Mouse (Mus musculus): ENCODE results near the gene Lysmd1. TPM values are rescaled to one million over a fixed set of nuclear protein-coding genes. Genes with fewer than 3 reads are reported as not detected.
A peak's percentile ranks its signal among the peaks of the same experiment; 100 is the strongest.

The Lysmd1 gene
- total RNA-seq, 2 experiments from 2014 or later: 13.5 to 16.1 TPM

DNA sequence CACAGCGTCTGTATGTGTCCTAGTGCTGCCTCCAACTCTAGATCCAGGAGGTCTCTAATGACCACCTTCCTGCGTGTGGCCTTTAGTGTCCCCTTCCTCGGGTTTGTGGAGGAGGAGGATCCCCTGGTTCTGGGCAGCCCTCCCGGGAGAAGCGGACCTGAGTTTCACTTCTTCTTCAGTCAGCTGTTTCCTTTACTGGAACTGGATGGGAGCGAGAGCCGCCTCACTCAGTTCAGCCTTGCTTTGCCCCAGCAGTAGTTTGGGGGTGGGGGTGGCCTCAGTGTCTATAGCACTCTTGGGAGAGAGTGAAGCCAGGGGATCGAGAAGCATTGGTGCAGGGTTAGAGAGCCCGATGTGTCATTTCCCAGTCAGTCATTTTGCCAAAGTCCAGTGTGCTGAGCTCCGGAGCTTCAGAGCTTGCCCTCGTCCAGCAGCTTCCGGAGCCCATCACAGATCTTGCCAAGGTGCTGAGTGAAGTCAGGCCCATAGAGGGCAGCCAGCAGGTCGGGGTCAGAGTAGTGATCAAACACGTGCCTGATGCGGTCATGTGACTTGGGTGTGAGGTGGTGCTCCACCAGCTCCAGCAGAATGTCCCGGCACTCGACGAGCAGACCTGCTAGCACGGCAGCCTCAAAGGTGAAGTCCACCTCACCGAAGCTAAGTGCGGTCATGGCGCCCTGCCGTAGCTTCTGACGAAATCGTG, 5.8 kb downstream of the Lysmd1 start:
- intact Hi-C loops (cut with DNase I): loop anchor here (2.0 to 5.0 kb wide), 2 partner anchors 77 to 143 kb away; partner anchors contain the start of genes Gabpb2, Mindy1 and Prune1
- Histone ChIP-seq H3K27ac (no peak overlapping the region), H3K4me3 (no peak overlapping the region)
- TF ChIP-seq CTCF (IDR thresholded peaks at IDR 0.05): no peak; the same call in 1 of the 2 replicates
- no peak for DNase-seq (ENCODE audit: extremely low spot score in 1 of 2, low spot score in 2 of 2)

GRCm38 (mm10) chr3:95140289-95140595, 6.4 kb downstream of the Lysmd1 start:
- intact Hi-C loops (cut with DNase I): loop anchor here (2.0 to 5.0 kb wide), 2 partner anchors 77 to 142 kb away; partner anchors contain the start of genes Gabpb2, Mindy1 and Prune1
- Histone ChIP-seq H3K4me3 (no peak overlapping the region), H3K27ac (no peak overlapping the region)
- DNase-seq (ENCODE audit: extremely low spot score in 1 of 2, low spot score in 2 of 2): no peak
- TF ChIP-seq CTCF (IDR thresholded peaks at IDR 0.05): no peak

GRCm38 (mm10) chr3:95140795-95141194, 6.9 kb downstream of the Lysmd1 start:
- H3K4me3 ChIP-seq: no peak overlapping the region
- H3K27ac ChIP-seq: no peak overlapping the region
- intact Hi-C loops (cut with DNase I): loop anchor here (2.0 to 5.0 kb wide), 2 partner anchors 76 to 142 kb away; partner anchors contain the start of genes Gabpb2, Mindy1 and Prune1
- TF ChIP-seq CTCF (IDR thresholded peaks at IDR 0.05): no peak
- no peak for DNase-seq (ENCODE audit: extremely low spot score in 1 of 2, low spot score in 2 of 2)

- intact Hi-C loops (cut with DNase I): loop anchor here (2.0 to 5.0 kb wide), 2 partner anchors 75 to 141 kb away; partner anchors contain the start of genes Gabpb2, Mindy1 and Prune1
- no peak overlapping the region for H3K4me3 ChIP-seq
- DNase-seq (ENCODE audit: extremely low spot score in 1 of 2, low spot score in 2 of 2): no peak
- TF ChIP-seq CTCF (IDR thresholded peaks at IDR 0.05): no peak
- H3K27ac ChIP-seq: no peak overlapping the region
These were observed 7.6 kb downstream of the Lysmd1 start for GRCm38 (mm10) chr3:95141474-95141873.

DNA sequence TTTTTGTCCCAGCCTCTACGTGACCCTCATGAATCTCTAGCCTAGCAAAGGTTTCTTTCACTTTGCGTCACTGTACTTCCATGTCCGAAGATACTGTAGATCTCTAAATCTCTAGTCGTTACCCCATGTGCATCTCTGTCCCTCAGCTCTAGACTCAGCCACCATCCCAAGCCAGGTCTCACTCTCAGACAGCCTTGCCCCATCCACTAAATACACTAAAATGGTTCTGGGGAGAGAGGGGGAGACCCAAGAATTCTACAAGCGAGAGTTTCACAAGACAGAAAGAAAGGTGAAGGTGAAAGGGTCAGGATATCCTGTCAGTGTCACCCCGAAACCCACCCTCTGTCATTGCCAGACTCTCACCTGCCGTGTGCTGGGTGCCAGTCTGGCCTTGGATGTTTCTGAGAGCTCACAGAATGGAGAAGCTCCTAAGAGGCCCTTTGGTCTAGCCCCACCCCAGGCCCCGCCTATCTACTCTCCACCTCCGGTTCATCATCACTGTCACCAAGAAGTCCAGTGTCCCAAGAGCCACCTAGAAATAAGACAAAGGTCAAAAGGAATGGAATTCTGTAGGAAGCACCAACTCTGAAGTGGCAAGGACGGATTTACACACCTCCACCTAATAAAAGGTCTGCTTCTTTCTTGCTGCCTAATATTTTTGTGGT, 8.2 kb downstream of the Lysmd1 start, which contains the start of gene Tnfaip8l2:
Tnfaip8l2 (minus strand) TSS at position 409 of the 665 bp plus-strand sequence.
- no peak for TF ChIP-seq CTCF (IDR thresholded peaks at IDR 0.05)
- intact Hi-C loops (cut with DNase I): loop anchor here (1.0 to 5.0 kb wide), 4 partner anchors 32 to 140 kb away; partner anchors contain the start of genes Gabpb2, Mindy1 and Prune1
- Histone ChIP-seq H3K27ac (no peak within 1 kb of the TSS), H3K4me3 (no peak within 1 kb of the TSS)
- DNase-seq (ENCODE audit: extremely low spot score in 1 of 2, low spot score in 2 of 2): no peak

DNA sequence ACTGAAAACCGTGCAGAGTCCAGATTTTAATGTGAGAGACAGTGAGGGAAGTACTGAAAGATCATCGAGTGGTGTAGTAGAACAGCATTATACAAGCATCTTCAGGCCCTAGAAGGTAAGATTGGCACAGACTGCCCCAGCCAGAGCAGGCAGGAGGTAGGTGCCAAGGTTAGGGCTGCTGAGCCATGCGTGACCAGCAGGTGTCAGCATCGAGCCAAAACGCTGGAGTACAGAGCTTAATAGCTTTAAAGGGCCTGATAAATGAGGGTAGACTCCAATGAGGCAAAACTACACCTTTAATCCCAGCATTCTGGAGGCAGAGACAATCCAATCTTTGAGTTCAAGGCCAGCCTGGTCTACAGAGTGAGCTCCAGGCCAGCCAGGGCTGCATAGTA, 8.7 kb downstream of the Lysmd1 start:
- intact Hi-C loops (cut with DNase I): loop anchor here (1.0 to 5.0 kb wide), 3 partner anchors 32 to 140 kb away; partner anchors contain the start of genes Mindy1 and Prune1
- TF ChIP-seq CTCF (IDR thresholded peaks at IDR 0.05): peak; percentile 97
- DNase-seq (ENCODE audit: extremely low spot score in 1 of 2, low spot score in 2 of 2): peak; percentile 79 to 88
- H3K27ac ChIP-seq: no peak overlapping the region
- H3K4me3 ChIP-seq: no peak overlapping the region

DNA sequence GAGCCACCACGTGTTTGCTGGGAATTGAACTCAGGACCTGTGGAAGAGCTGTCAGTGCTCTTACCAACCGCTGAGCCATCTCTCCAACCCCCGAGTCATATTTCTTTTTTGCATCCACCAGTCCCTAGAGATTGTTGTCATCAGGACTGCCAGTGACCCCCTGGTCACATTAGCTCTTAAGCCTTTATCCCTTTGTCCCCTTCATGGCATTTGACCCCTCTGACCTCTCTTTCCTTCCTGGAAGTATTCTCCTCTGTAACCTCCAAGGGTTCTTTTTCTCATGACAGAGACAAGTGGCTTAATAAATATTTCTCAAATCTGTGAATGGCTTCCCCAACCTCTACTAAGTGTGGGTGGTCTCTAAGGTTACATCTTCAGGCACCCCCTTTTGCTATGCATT, 14.0 kb downstream of the Lysmd1 start:
- no peak for DNase-seq (ENCODE audit: extremely low spot score in 1 of 2, low spot score in 2 of 2)
- H3K4me3 ChIP-seq: no peak overlapping the region
- no peak overlapping the region for H3K27ac ChIP-seq
- TF ChIP-seq CTCF (IDR thresholded peaks at IDR 0.05): no peak
- intact Hi-C loops (cut with DNase I): no loop called here

GRCm38 (mm10) chr3:95153874-95154273, 20.0 kb downstream of the Lysmd1 start:
- TF ChIP-seq CTCF (IDR thresholded peaks at IDR 0.05): peak; percentile 56
- intact Hi-C loops (cut with DNase I): no loop called here
- H3K4me3 ChIP-seq: no peak overlapping the region
- no peak overlapping the region for H3K27ac ChIP-seq
- DNase-seq (ENCODE audit: extremely low spot score in 1 of 2, low spot score in 2 of 2): no peak

- intact Hi-C loops (cut with DNase I): no loop called here
- DNase-seq (ENCODE audit: extremely low spot score in 1 of 2, low spot score in 2 of 2): no peak
- Histone ChIP-seq H3K27ac (peak overlapping the region; percentile 76), H3K4me3 (peak overlapping the region; percentile 96)
- TF ChIP-seq CTCF (IDR thresholded peaks at IDR 0.05): no peak
These were observed 25.7 kb downstream of the Lysmd1 start for GRCm38 (mm10) chr3:95159511-95159986.

GRCm38 (mm10) chr3:95159987-95160963, 26.4 kb downstream of the Lysmd1 start, which contains the start of gene Sema6c:
TSS of gene Sema6c (plus strand) at chr3:95160457.
- H3K27ac ChIP-seq: peak within 1 kb of the TSS; percentile 76
- H3K4me3 ChIP-seq: peak within 1 kb of the TSS; percentile 96
- TF ChIP-seq CTCF (IDR thresholded peaks at IDR 0.05): no peak
- DNase-seq (ENCODE audit: extremely low spot score in 1 of 2, low spot score in 2 of 2): peak; percentile 84 to 87
- intact Hi-C loops (cut with DNase I): no loop called here

GRCm38 (mm10) chr3:95161041-95161551, 27.2 kb downstream of the Lysmd1 start:
- intact Hi-C loops (cut with DNase I): no loop called here
- no peak for DNase-seq (ENCODE audit: extremely low spot score in 1 of 2, low spot score in 2 of 2)
- TF ChIP-seq CTCF (IDR thresholded peaks at IDR 0.05): no peak
- peak overlapping the region; percentile 96 for H3K4me3 ChIP-seq
- H3K27ac ChIP-seq: peak overlapping the region; percentile 9; the same call in 1 of the 2 replicates
